Mouse (Mus musculus): ENCODE data around the gene Zfp574.

DNA sequence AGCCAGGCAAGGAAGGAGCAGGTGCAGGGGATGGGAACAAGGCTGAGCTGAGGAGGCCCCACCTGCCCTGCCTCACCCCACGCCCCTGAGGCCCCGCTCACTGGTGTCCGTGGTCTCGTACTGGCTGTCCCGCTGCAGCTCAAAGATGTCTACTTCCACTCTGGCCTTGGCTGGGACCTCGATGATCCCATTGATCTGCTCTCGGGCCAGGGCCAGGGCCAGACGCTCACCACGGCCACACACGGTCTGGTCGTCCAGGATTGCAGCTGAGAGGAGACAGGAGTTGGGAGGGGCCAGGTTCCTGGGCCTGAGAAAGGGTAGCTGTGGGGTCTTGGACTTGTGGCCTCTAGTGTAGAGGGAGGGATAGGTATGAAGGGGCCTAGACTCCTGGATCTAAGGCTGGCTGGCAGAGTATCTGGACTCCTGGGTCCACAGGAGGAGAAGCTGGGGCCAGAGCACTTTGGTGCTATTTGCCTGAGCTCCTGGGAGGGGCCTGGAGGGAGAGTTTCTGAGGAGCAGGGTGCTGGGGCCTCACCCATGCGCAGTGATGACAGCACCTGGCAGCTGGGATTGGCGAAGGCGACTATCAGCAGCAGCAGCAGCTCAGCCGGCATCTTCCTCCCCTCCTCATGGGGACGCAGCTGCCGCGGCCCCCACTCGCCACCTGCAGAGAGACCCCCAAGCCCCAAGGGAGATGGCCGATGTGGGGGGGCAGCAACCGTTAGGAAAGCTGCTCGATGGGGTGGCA lies 4.3 kb upstream of the Zfp574 start:
- TF ChIP-seq CTCF (IDR thresholded peaks at IDR 0.05) = no peak
- no peak for TF ChIP-seq POLR2A (IDR thresholded peaks at IDR 0.05; ENCODE audit: insufficient read depth, low read depth, low read length)
- no peak for TF ChIP-seq EP300 (IDR thresholded peaks at IDR 0.05; ENCODE audit: insufficient read depth, low read depth, low read length)

Data from heart, adult 2 months (tissue).